ENCODE assay signal across 13 mouse cellular contexts in genomic region chr10:15738630-15739029, GRCm38 (mm10).
"Had no signal": no experiment of that assay in that cellular context is flagged by ENCODE, and none has a peak within 500 bp of the region (broad histone marks: within the 10 kb centered on the region; RNA-seq: fewer than 3 reads in every experiment).

No protein-coding gene starts in this region.

- ATAC-seq: intestine, postnatal 0 days had no signal

- H3K4me1 ChIP-seq: limb, embryonic 10.5 days; midbrain, embryonic 10.5 days; neural tube, embryonic 15.5 days had no signal

- H3K4me3 ChIP-seq: layer of hippocampus, adult 2 months; left cerebral cortex, adult 2 months; limb, embryonic 10.5 days; midbrain, embryonic 10.5 days; myocyte; neural tube, embryonic 15.5 days had no signal

- H3K4me2 ChIP-seq: neural tube, embryonic 15.5 days had no signal

- H3K9me3 ChIP-seq: limb, embryonic 10.5 days; midbrain, embryonic 10.5 days; neural tube, embryonic 15.5 days had no signal

- H3K27me3 ChIP-seq: neural tube, embryonic 15.5 days had no signal

- H3K9ac ChIP-seq: neural tube, embryonic 15.5 days had no signal

- H3K27ac ChIP-seq: layer of hippocampus, adult 2 months; left cerebral cortex, adult 2 months; limb, embryonic 10.5 days; midbrain, embryonic 10.5 days; neural tube, embryonic 15.5 days; stomach, postnatal 0 days had no signal

- H3K36me3 ChIP-seq: limb, embryonic 10.5 days; midbrain, embryonic 10.5 days; neural tube, embryonic 15.5 days had no signal

- DNase-seq: kidney, adult 8-10 months; kidney, postnatal 36 days; lung, adult 18-20 months; midbrain, embryonic 14.5 days; thymus, postnatal 4 days had no signal
